Comparison of ENCODE assay signal across 25 mouse cellular contexts in genomic region chr13:9824904-9825303, GRCm38 (mm10). TPM values are rescaled to one million over a fixed set of nuclear protein-coding genes. Genes with fewer than 3 reads are reported as not detected.
DNase-seq lines count a peak whose midpoint lies in the region; ATAC-seq and TF ChIP-seq lines count a peak whose summit lies in the region.
"Had no signal": no experiment of that assay in that cellular context is flagged by ENCODE, and none has a peak within 500 bp of the region (broad histone marks: within the 10 kb centered on the region; RNA-seq: fewer than 3 reads in every experiment).

No protein-coding gene starts in this region.

- H3K9me3 ChIP-seq in liver, embryonic 15.5 days (replicated peaks), result no peaks in the 10 kb centered on the region
- H3K9me3 ChIP-seq: embryonic facial prominence, embryonic 10.5 days; embryonic facial prominence, embryonic 13.5 days; forebrain, embryonic 12.5 days; forebrain, embryonic 15.5 days; hindbrain, embryonic 12.5 days; hindbrain, embryonic 15.5 days had no signal

- WGBS in liver, embryonic 15.5 days (ENCODE audit: insufficient replicate concordance), result 51% methylated on average over 2 of the region's 2 CpGs

- H3K4me1 ChIP-seq in liver, embryonic 15.5 days (replicated peaks), result no peaks in the 10 kb centered on the region
- H3K4me1 ChIP-seq: embryonic facial prominence, embryonic 10.5 days; embryonic facial prominence, embryonic 13.5 days; forebrain, embryonic 12.5 days; forebrain, embryonic 15.5 days; hindbrain, embryonic 12.5 days; hindbrain, embryonic 15.5 days had no signal

- TF ChIP-seq CTCF in layer of hippocampus, adult 2 months (conservative IDR thresholded peaks at IDR 0.05), result no peak

- 0 out of 2 replicates have a peak, but pooled peaks have one; percentile 28 for ATAC-seq in liver, embryonic 15.5 days (ENCODE audit: insufficient read depth)
- ATAC-seq in common myeloid progenitor, adult 5-6 weeks (replicated peaks; ENCODE audit: low read depth, poor library complexity, severe bottlenecking), result 0 out of 2 replicates have a peak, but pooled peaks have one; percentile 25
- peak; percentile 86 for ATAC-seq in megakaryocyte progenitor cell, adult 5-6 weeks (replicated peaks; ENCODE audit: poor library complexity)
- ATAC-seq: CD4-positive, CD25-positive, alpha-beta regulatory T cell, adult 4 months; forebrain, embryonic 15.5 days had no signal

- H3K36me3 ChIP-seq in liver, embryonic 15.5 days (replicated peaks), result no peaks in the 10 kb centered on the region
- H3K36me3 ChIP-seq: embryonic facial prominence, embryonic 10.5 days; embryonic facial prominence, embryonic 13.5 days; forebrain, embryonic 12.5 days; forebrain, embryonic 15.5 days; hindbrain, embryonic 12.5 days; hindbrain, embryonic 15.5 days had no signal

- DNase-seq in liver, result no peak
- DNase-seq in 416B (ENCODE audit: low read depth), result peak; percentile 16
- no peak for DNase-seq in layer of hippocampus, adult 2 months (ENCODE audit: low spot score in 2 of 2)
- no peak for DNase-seq in adrenal gland, postnatal 25 days
- DNase-seq: adrenal gland, adult 2 months; adrenal gland, postnatal 14 days; cerebellum, adult 18-20 months; cerebellum, adult 9-10 months; cerebellum, postnatal 25 days; embryo, embryonic 11 days; gastrocnemius, postnatal 10 days; gastrocnemius, postnatal 36 days; heart, adult 11 months had no signal

- no peaks in the 10 kb centered on the region for H3K27me3 ChIP-seq in liver, embryonic 15.5 days
- H3K27me3 ChIP-seq: embryonic facial prominence, embryonic 13.5 days; forebrain, embryonic 12.5 days; forebrain, embryonic 15.5 days; hindbrain, embryonic 12.5 days; hindbrain, embryonic 15.5 days had no signal

- no peak overlapping the region for H3K4me3 ChIP-seq in liver, embryonic 15.5 days (replicated peaks)
- no peak overlapping the region for H3K4me3 ChIP-seq in layer of hippocampus, adult 2 months
- H3K4me3 ChIP-seq: embryonic facial prominence, embryonic 10.5 days; embryonic facial prominence, embryonic 13.5 days; erythroblast, embryonic 14.5 days; forebrain, embryonic 12.5 days; forebrain, embryonic 15.5 days; hindbrain, embryonic 12.5 days; hindbrain, embryonic 15.5 days had no signal

- H3K9ac ChIP-seq in liver, embryonic 15.5 days, result no peak overlapping the region
- H3K9ac ChIP-seq: embryonic facial prominence, embryonic 13.5 days; forebrain, embryonic 12.5 days; forebrain, embryonic 15.5 days; hindbrain, embryonic 12.5 days; hindbrain, embryonic 15.5 days had no signal

- no peak overlapping the region for H3K27ac ChIP-seq in liver, embryonic 15.5 days (replicated peaks)
- no peak overlapping the region for H3K27ac ChIP-seq in layer of hippocampus, adult 2 months
- H3K27ac ChIP-seq: embryonic facial prominence, embryonic 10.5 days; embryonic facial prominence, embryonic 13.5 days; forebrain, embryonic 12.5 days; forebrain, embryonic 15.5 days; hindbrain, embryonic 12.5 days; hindbrain, embryonic 15.5 days had no signal

- H3K4me2 ChIP-seq in liver, embryonic 15.5 days, result no peak overlapping the region
- H3K4me2 ChIP-seq: embryonic facial prominence, embryonic 13.5 days; forebrain, embryonic 12.5 days; forebrain, embryonic 15.5 days; heart, embryonic 11.5 days; hindbrain, embryonic 12.5 days; hindbrain, embryonic 15.5 days had no signal

RNA-seq across cellular contexts. Expression of gene Zmynd11, which starts 59.8 kb away (rescaled TPM):
- 21.5 and 21.8 TPM in 2 replicates for polyA plus RNA-seq in liver, embryonic 15.5 days (2015; fragmentation: Nextera tagmentation; extraction: Ambion mirVana)
- 70.0 and 78.6 TPM in 2 replicates for total RNA-seq in common myeloid progenitor, adult 5-6 weeks (2017)
- total RNA-seq in megakaryocyte progenitor cell, adult 5-6 weeks (2015), result 39.3 and 51.2 TPM in 2 replicates
- 39.5 and 53.0 TPM in 2 replicates for total RNA-seq in megakaryocyte progenitor cell, adult 5-6 weeks (2017)
- total RNA-seq in layer of hippocampus, adult 2 months (2021), result 100 to 1,000 TPM; 286 to 287 TPM
- 137 and 168 TPM in 2 replicates for total RNA-seq in adrenal gland, postnatal 25 days (2021)

Comparison
In these comparisons a context has a peak if more than half of its experiments do, and no peak if none do; other contexts are left out.
1. ATAC-seq: peak in every context shown above with its lines; median percentile 86 in megakaryocyte progenitor cell, adult 5-6 weeks; 28 in liver, embryonic 15.5 days; 25 in common myeloid progenitor, adult 5-6 weeks.